Mouse (Mus musculus): ENCODE results near the gene Kcne2. TPM values are rescaled to one million over a fixed set of nuclear protein-coding genes. Genes with fewer than 3 reads are reported as not detected.

Gene Kcne2
- polyA plus RNA-seq, 1 experiment = 0.33 TPM

DNA sequence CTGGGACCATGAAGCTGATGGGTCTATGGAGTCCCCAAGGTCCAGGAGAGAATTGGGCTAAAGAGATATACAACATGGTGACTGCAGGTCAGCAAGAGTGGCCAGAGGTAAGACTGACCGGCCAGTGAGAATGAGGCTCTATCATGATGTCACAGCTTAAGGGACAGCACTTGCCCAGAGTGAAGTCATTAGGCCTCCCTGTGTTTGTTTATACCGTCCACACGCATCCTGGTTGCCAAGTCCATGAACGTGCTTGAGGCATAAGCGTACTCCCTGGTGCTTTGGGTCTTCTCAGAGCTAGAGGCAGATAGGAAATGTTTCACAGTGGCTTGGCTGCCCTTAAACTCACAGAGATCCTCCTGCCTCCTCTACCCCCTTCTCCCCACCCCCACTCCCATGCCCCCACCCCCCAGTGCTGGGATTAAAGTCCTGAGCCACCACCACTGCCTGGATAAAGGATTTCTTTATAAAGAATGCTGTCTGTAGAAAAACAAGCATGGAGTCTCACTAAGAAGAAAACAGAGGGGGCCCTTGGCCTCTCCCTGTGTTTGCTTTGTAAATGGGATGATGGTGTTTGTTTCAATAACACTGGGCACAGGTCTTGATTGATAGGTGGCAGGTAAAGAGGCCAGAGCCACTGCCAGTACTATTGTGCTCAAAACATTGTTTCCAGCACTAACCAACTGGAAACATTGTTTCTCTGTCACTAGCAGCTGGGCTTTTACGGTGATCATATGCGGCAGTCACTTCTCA lies 32.3 kb downstream of the Kcne2 start:
- TF ChIP-seq CTCF (IDR thresholded peaks at IDR 0.05; ENCODE audit: extremely low read depth, insufficient read depth, low read length) = no peak
- no peak for TF ChIP-seq POLR2A (IDR thresholded peaks at IDR 0.05; ENCODE audit: extremely low read depth, insufficient read depth, low read length)
- Histone ChIP-seq H3K4me1 (ENCODE audit: control insufficient read depth, insufficient read depth, low read length) (no peaks in the 10 kb centered on the region), H3K27ac (ENCODE audit: insufficient read depth, low read length) (no peak overlapping the region), H3K4me3 (ENCODE audit: insufficient read depth, low read length) (no peak overlapping the region)

DNA sequence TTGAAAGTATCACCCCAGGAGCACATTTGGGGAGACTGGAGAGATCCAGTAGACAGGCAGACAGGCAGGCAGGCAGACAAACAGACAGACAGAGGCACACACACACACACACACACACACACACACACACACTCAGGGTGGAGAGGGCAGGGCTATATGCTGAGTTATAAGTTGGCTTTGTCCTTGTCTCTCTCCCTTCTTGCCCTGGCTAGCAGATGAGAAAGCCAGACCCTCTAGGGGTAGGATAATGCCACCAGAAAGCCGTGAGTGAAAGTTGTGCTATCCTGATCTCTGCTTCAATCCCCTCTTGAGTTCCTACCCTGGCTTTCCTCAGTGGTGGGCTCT lies 32.8 kb downstream of the Kcne2 start:
- Histone ChIP-seq H3K4me1 (ENCODE audit: control insufficient read depth, insufficient read depth, low read length) (no peaks in the 10 kb centered on the region), H3K4me3 (ENCODE audit: insufficient read depth, low read length) (no peak overlapping the region), H3K27ac (ENCODE audit: insufficient read depth, low read length) (no peak overlapping the region)
- TF ChIP-seq CTCF (IDR thresholded peaks at IDR 0.05; ENCODE audit: extremely low read depth, insufficient read depth, low read length) (no peak), POLR2A (IDR thresholded peaks at IDR 0.05; ENCODE audit: extremely low read depth, insufficient read depth, low read length) (no peak)

DNA sequence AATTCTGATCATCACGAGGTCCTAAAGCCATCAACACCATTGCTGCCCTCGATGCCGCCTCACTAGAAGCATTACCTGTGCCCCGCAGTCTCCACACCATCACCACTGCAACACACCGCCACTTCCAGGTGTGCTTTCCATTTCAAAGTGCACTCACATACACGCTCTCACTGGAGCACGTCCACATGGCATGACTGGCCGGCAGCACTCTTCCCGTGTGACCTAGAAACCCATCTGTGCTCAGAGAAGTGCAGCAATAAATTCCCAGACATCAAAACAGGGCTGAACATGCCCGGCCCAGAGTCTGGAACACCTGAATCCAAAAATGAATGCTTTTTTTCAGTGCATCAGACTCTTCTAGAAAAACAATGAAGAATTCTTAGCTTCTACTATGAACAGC lies 35.7 kb downstream of the Kcne2 start:
- TF ChIP-seq POLR2A (IDR thresholded peaks at IDR 0.05; ENCODE audit: extremely low read depth, insufficient read depth, low read length) = no peak
- TF ChIP-seq CTCF (IDR thresholded peaks at IDR 0.05; ENCODE audit: extremely low read depth, insufficient read depth, low read length) = no peak
- Histone ChIP-seq H3K4me1 (ENCODE audit: control insufficient read depth, insufficient read depth, low read length) (no peaks in the 10 kb centered on the region), H3K4me3 (ENCODE audit: insufficient read depth, low read length) (no peak overlapping the region), H3K27ac (ENCODE audit: insufficient read depth, low read length) (no peak overlapping the region)

DNA sequence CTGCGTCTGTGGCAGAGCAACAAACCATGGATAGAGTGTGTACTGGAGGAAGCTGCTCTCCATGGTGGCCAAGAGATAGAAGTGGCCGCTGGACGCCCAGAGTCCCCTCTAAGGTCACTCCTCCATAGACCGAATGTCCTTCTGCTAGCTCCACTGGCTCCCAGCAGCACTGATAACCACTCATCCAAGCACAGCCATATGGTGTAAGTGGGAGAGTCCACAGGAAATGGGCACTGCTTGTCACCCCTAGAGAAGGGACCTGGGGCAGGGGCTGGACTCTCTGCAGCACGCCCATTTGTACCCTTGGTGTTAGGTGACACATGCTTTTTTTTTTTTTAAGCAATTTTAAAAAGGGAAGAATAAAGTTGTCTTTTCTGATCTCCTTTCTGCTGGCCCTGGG lies 38.8 kb downstream of the Kcne2 start:
- Histone ChIP-seq H3K27ac (ENCODE audit: insufficient read depth, low read length) (no peak overlapping the region), H3K4me3 (ENCODE audit: insufficient read depth, low read length) (no peak overlapping the region), H3K4me1 (ENCODE audit: control insufficient read depth, insufficient read depth, low read length) (no peaks in the 10 kb centered on the region)
- TF ChIP-seq CTCF (IDR thresholded peaks at IDR 0.05; ENCODE audit: extremely low read depth, insufficient read depth, low read length) (no peak), POLR2A (IDR thresholded peaks at IDR 0.05; ENCODE audit: extremely low read depth, insufficient read depth, low read length) (no peak)

DNA sequence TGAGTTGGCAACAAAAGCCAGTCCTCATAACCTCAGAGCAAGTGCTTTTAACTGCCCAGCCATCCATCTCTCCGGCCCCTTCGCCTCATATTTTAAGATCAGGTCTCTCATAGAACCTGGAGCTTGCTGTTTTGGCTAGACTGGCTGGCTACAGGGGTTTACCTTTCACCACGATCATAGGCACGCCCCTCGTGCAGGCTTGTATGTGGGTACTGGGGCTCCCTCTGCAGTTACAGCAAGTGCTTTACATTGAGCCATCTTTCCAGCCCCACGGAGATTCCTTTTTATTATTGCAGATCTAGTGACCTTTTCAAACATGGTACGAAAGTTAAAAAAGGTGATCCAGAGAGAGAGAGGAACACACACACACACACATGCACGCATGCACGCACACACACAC lies 42.4 kb downstream of the Kcne2 start:
- TF ChIP-seq CTCF (IDR thresholded peaks at IDR 0.05; ENCODE audit: extremely low read depth, insufficient read depth, low read length) = 0 out of 2 replicates have a peak, but pooled peaks have one; percentile 25
- no peak for TF ChIP-seq POLR2A (IDR thresholded peaks at IDR 0.05; ENCODE audit: extremely low read depth, insufficient read depth, low read length)
- Histone ChIP-seq H3K27ac (ENCODE audit: insufficient read depth, low read length) (no peak overlapping the region), H3K4me3 (ENCODE audit: insufficient read depth, low read length) (no peak overlapping the region), H3K4me1 (ENCODE audit: control insufficient read depth, insufficient read depth, low read length) (no peaks in the 10 kb centered on the region)

DNA sequence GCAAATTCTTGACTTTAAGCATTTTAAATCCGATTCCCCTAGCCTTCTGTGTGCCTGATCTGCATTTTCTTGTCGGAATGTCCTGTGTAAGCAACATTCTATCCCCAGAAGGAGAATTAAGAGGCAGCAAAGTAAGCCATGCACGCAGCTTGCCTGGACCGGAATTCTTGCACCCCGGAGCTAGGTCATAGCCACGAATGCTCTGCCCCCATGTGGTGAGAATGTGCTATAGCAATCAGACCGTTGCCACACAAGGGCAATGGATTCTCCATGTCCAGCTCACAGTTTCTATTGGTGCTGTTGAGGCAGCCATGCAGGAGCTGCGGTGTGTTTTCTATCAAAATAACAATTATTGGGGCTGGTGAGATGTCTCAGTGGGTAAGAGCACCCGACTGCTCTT lies 44.1 kb downstream of the Kcne2 start:
- TF ChIP-seq POLR2A (IDR thresholded peaks at IDR 0.05; ENCODE audit: extremely low read depth, insufficient read depth, low read length) = no peak
- peak; percentile 93 for TF ChIP-seq CTCF (IDR thresholded peaks at IDR 0.05; ENCODE audit: extremely low read depth, insufficient read depth, low read length)
- no peaks in the 10 kb centered on the region for H3K4me1 ChIP-seq (ENCODE audit: control insufficient read depth, insufficient read depth, low read length)
- H3K4me3 ChIP-seq (ENCODE audit: insufficient read depth, low read length) = no peak overlapping the region
- no peak overlapping the region for H3K27ac ChIP-seq (ENCODE audit: insufficient read depth, low read length)

DNA sequence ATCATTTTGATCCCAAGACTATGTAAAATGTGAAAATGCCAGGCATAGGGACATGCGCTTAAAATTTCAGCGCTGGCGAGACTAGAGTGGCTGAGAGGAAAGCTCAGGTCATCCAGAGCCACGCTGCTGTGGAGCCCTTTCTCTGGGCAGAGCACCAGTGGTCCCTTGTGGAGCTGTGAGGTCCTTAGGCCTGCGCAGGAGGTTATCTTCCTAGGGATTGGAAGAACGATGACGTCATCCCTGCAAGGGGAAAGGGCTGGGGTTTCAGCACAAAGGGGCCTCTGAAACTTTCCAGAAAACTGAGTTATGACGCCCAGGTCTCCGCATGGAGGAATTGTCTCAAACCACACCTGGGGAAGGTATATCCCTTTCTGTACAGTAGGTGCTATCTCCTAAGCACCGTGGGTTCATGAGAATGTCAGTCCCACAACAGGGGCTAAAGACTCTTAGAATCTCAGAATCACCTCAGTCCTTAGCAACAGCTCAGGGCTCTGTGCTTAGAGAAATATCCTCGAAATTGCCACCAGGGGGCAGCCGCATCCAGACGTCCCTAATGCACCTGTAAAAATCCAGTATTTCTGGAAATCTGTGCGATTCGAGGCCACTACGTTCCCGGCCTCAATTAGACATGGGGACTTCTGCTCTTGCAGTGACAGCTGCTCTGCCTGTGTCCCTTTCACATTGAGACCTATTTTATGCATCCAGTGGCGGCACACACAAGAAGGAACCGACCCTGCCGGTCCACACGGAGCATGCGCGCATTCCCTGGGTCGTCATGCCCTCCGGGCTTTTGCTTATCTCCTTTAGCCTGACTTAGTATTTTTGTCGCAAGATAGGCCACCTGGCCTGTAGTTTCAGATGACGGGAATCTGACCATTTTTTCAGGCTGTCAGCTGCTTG lies 48.7 kb downstream of the Kcne2 start:
- Histone ChIP-seq H3K4me1 (ENCODE audit: control insufficient read depth, insufficient read depth, low read length) (no peaks in the 10 kb centered on the region), H3K4me3 (ENCODE audit: insufficient read depth, low read length) (peak overlapping the region; percentile 5; the same call in 1 of the 2 replicates), H3K27ac (ENCODE audit: insufficient read depth, low read length) (no peak overlapping the region)
- TF ChIP-seq POLR2A (IDR thresholded peaks at IDR 0.05; ENCODE audit: extremely low read depth, insufficient read depth, low read length) (no peak), CTCF (IDR thresholded peaks at IDR 0.05; ENCODE audit: extremely low read depth, insufficient read depth, low read length) (peak; percentile 79)

DNA sequence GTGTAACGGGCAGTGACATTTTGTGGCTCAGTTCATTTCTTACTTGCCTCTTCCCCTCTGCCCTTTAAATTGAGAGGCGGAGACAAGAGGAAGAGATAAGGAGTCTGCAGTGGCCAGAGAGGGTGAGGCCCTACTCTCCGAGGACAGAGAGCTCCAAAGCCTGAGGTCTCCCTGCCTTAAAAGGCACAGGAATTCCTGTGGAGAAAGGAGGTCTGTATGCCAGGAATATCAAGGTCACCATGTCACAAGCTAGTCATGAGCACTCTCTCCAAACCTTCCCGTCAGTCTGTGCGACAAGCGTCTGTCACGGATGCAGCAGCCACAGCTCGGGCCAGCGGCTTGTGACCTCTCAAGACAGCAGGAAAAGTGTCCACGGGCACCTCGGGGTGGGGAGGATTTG lies 53.0 kb downstream of the Kcne2 start:
- Histone ChIP-seq H3K4me3 (ENCODE audit: insufficient read depth, low read length) (no peak overlapping the region), H3K4me1 (ENCODE audit: control insufficient read depth, insufficient read depth, low read length) (no peaks in the 10 kb centered on the region), H3K27ac (ENCODE audit: insufficient read depth, low read length) (no peak overlapping the region)
- TF ChIP-seq CTCF (IDR thresholded peaks at IDR 0.05; ENCODE audit: extremely low read depth, insufficient read depth, low read length) (no peak), POLR2A (IDR thresholded peaks at IDR 0.05; ENCODE audit: extremely low read depth, insufficient read depth, low read length) (no peak)

DNA sequence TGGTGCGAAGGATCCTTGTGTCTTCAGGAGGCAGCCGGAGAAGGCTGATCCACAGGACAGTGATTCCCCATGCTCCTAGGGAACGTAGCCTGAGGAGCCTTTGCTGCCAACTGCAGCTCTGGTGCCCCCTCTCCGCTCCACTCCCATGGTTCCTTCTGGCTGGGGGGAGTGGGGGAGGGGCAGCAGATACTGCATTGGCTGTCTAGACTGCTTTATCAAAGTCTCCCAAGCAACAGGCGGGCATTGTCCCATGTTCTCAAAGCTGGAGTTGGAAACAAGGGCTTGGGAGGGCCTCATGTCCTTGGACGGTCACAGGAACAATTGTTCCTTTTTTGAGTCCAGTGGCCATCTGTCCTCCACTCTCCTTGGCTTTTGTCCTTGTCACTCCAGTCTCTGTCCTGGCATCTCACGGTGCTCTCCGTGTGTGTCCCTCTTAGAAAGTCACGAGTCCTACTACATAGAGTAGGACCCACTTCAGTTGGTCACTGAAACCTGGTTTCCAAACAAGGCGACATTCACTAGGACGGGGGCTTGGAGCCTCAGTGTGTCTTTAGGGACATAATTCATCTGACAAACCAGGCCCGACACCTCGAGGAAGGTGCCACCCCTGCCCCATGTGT lies 54.2 kb downstream of the Kcne2 start:
- Histone ChIP-seq H3K4me1 (ENCODE audit: control insufficient read depth, insufficient read depth, low read length) (no peaks in the 10 kb centered on the region), H3K27ac (ENCODE audit: insufficient read depth, low read length) (no peak overlapping the region), H3K4me3 (ENCODE audit: insufficient read depth, low read length) (no peak overlapping the region)
- TF ChIP-seq CTCF (IDR thresholded peaks at IDR 0.05; ENCODE audit: extremely low read depth, insufficient read depth, low read length) = no peak
- no peak for TF ChIP-seq POLR2A (IDR thresholded peaks at IDR 0.05; ENCODE audit: extremely low read depth, insufficient read depth, low read length)

Other genes starting within 250 kb of the Kcne2 start
- 50.0 and 51.8 TPM in 2 replicates for gene Mrps6, start 234.1 kb upstream of the Kcne2 start, polyA plus RNA-seq (2012; rRNA removed)
- 0.08 and 0.17 TPM in 2 replicates for gene Gm49711, start 234.1 kb upstream of the Kcne2 start, polyA plus RNA-seq (2012; rRNA removed)
- gene Slc5a3, start 234.1 kb upstream of the Kcne2 start, polyA plus RNA-seq (2012; rRNA removed) = 5.0 and 5.1 TPM in 2 replicates
- gene Smim11, start 8.9 kb downstream of the Kcne2 start, polyA plus RNA-seq (2012; rRNA removed) = 26.7 and 30.2 TPM in 2 replicates
- not detected in 2 replicates for gene Fam243, start 29.1 kb downstream of the Kcne2 start, polyA plus RNA-seq (2012; rRNA removed)
- gene Kcne1, start 67.1 kb downstream of the Kcne2 start, polyA plus RNA-seq (2012; rRNA removed) = not detected in 2 replicates
- 50.0 and 50.9 TPM in 2 replicates for gene Rcan1, start 178.5 kb downstream of the Kcne2 start, polyA plus RNA-seq (2012; rRNA removed)
- gene Clic6, start 193.3 kb downstream of the Kcne2 start, polyA plus RNA-seq (2012; rRNA removed) = 0.38 and 1.5 TPM in 2 replicates

Measured in cortical plate, adult 2 months (tissue).